Mouse (Mus musculus) MEL (cell line): ENCODE measurements around the gene Parp11. TPM values are rescaled to one million over a fixed set of nuclear protein-coding genes. Genes with fewer than 3 reads are reported as not detected.

Experiments
- DNase-seq: peaks from one replicate; pipeline ENCODE4 v3.0.0; 2011; ENCODE audit warnings: low read depth, low spot score
- H3K27ac ChIP-seq: 2 replicates; pipeline ENCODE4 v1.5.1; 2012; ENCODE audit warnings: low read depth, mild to moderate bottlenecking, control low read depth, low read length, moderate library complexity; ENCODE audit not compliant: control insufficient read depth
- H3K27me3 ChIP-seq, 2 experiments: fragments of 150-350 bp in 1 of 2; sonication (generic) in 1 of 2; 2 replicates each; pipeline ENCODE4 v1.6.1; 2012; ENCODE audit warnings: low read length in 2 of 2, mild to moderate bottlenecking in 2 of 2, improper control_type of control experiment in 1 of 2, moderate library complexity in 1 of 2; ENCODE audit not compliant: insufficient read depth in 2 of 2, control insufficient read depth in 1 of 2
- H3K36me3 ChIP-seq, 2 experiments: 2 replicates each; pipeline ENCODE4 v1.6.1; 2012 to 2014; ENCODE audit warnings: low read length in 2 of 2, improper control_type of control experiment in 1 of 2, inconsistent platforms in 1 of 2, mild to moderate bottlenecking in 1 of 2; ENCODE audit not compliant: insufficient read depth in 2 of 2, control insufficient read depth in 1 of 2
- H3K4me1 ChIP-seq, 2 experiments: fragments of 150-350 bp in 1 of 2; sonication (generic) in 1 of 2; 2 replicates each; pipeline ENCODE4 v1.6.1; 2012; ENCODE audit warnings: low read length in 2 of 2, improper control_type of control experiment in 1 of 2, mild to moderate bottlenecking in 1 of 2; ENCODE audit not compliant: insufficient read depth in 2 of 2, control insufficient read depth in 1 of 2
- H3K4me3 ChIP-seq, 2 experiments: fragments of 150-350 bp in 1 of 2; sonication (generic) in 1 of 2; 2 replicates each; pipeline ENCODE4 v1.5.1; 2012; ENCODE audit warnings: low read depth in 2 of 2, low read length in 2 of 2, mild to moderate bottlenecking in 2 of 2, moderate library complexity in 2 of 2, control low read depth in 1 of 2, improper control_type of control experiment in 1 of 2; ENCODE audit not compliant: control insufficient read depth in 1 of 2, insufficient read depth in 1 of 2
- H3K79me2 ChIP-seq: 2 replicates; pipeline ENCODE4 v1.6.1; 2012; ENCODE audit warnings: mild to moderate bottlenecking, low read length, moderate library complexity; ENCODE audit not compliant: control insufficient read depth, poor library complexity, insufficient read depth
- H3K9ac ChIP-seq: 2 replicates; pipeline ENCODE4 v1.6.1; 2012; ENCODE audit warnings: low read depth, mild to moderate bottlenecking, control low read depth, low read length, moderate library complexity; ENCODE audit not compliant: control insufficient read depth, poor library complexity, severe bottlenecking
- H3K9me3 ChIP-seq: fragments of 150-350 bp; sonication (generic); replicated peaks from 2 replicates; pipeline ENCODE4 v1.6.1; 2012; ENCODE audit warnings: mild to moderate bottlenecking, low read length, improper control_type of control experiment, moderate library complexity; ENCODE audit not compliant: insufficient read depth
- BHLHE40 ChIP-seq: IDR thresholded peaks from 2 replicates; pipeline ENCODE4 v1.6.1; 2012; ENCODE audit warnings: low read depth, mild to moderate bottlenecking, inconsistent platforms, low read length, improper control_type of control experiment, borderline replicate concordance
- CHD1 ChIP-seq: IDR thresholded peaks from 2 replicates; pipeline ENCODE4 v1.6.1; 2012; ENCODE audit warnings: low read depth, mild to moderate bottlenecking, inconsistent platforms, low read length, improper control_type of control experiment
- CHD2 ChIP-seq: IDR thresholded peaks from 2 replicates; pipeline ENCODE4 v1.6.1; 2011; ENCODE audit warnings: low read length, improper control_type of control experiment
- CTCF ChIP-seq, 3 experiments: IDR thresholded peaks in 2 of 3; conservative IDR thresholded peaks in 1 of 3; 2 replicates each; pipeline ENCODE4 v1.5.1; 2011 to 2012; ENCODE audit warnings: low read length in 3 of 3, low read depth in 2 of 3, mild to moderate bottlenecking in 2 of 3, improper control_type of control experiment in 1 of 3, inconsistent platforms in 1 of 3, mixed read lengths in 1 of 3, moderate library complexity in 1 of 3; ENCODE audit not compliant: control insufficient read depth in 1 of 3, insufficient read depth in 1 of 3, poor library complexity in 1 of 3, severe bottlenecking in 1 of 3
- E2F4 ChIP-seq: IDR thresholded peaks from 2 replicates; pipeline ENCODE4 v1.6.1; 2011; ENCODE audit warnings: low read depth, low read length, improper control_type of control experiment, borderline replicate concordance
- ELF1 ChIP-seq: IDR thresholded peaks from 2 replicates; pipeline ENCODE4 v1.6.1; 2014; ENCODE audit warnings: low read depth, mild to moderate bottlenecking, inconsistent platforms, low read length, improper control_type of control experiment, moderate library complexity
- EP300 ChIP-seq, 2 experiments: IDR thresholded peaks; 2 replicates each; pipeline ENCODE4 v1.6.1; 2011; ENCODE audit warnings: improper control_type of control experiment in 2 of 2, low read length in 2 of 2, low read depth in 1 of 2, mild to moderate bottlenecking in 1 of 2
- ETS1 ChIP-seq: IDR thresholded peaks from 2 replicates; pipeline ENCODE4 v1.6.1; 2012; ENCODE audit warnings: low read depth, mild to moderate bottlenecking, inconsistent platforms, low read length, improper control_type of control experiment, moderate library complexity
- HCFC1 ChIP-seq: IDR thresholded peaks from 2 replicates; pipeline ENCODE4 v1.6.1; 2012; ENCODE audit warnings: low read depth, mild to moderate bottlenecking, inconsistent platforms, low read length, improper control_type of control experiment, moderate library complexity
- KAT2A ChIP-seq: conservative IDR thresholded peaks from 2 replicates; pipeline ENCODE4 v1.6.1; 2012; ENCODE audit warnings: low read depth, low read length, improper control_type of control experiment, inconsistent platforms
- MAFK ChIP-seq: IDR thresholded peaks from 2 replicates; pipeline ENCODE4 v1.6.1; 2011; ENCODE audit warnings: low read depth, mild to moderate bottlenecking, low read length, improper control_type of control experiment, borderline replicate concordance
- MAX ChIP-seq: IDR thresholded peaks from 2 replicates; pipeline ENCODE4 v1.6.1; 2011; ENCODE audit warnings: low read length, improper control_type of control experiment
- MXI1 ChIP-seq: IDR thresholded peaks from 2 replicates; pipeline ENCODE4 v1.6.1; 2011; ENCODE audit warnings: mild to moderate bottlenecking, low read depth, low read length, improper control_type of control experiment
- MYB ChIP-seq: IDR thresholded peaks from 2 replicates; pipeline ENCODE4 v1.6.1; 2011; ENCODE audit warnings: mild to moderate bottlenecking, low read depth, low read length, improper control_type of control experiment
- NELFE ChIP-seq: IDR thresholded peaks from 2 replicates; pipeline ENCODE4 v1.6.1; 2011; ENCODE audit warnings: low read depth, low read length, improper control_type of control experiment
- NRF1 ChIP-seq: IDR thresholded peaks from 2 replicates; pipeline ENCODE4 v1.6.1; 2014; ENCODE audit warnings: low read depth, mild to moderate bottlenecking, inconsistent platforms, low read length, improper control_type of control experiment, moderate library complexity; ENCODE audit not compliant: poor library complexity, insufficient read depth, severe bottlenecking
- POLR2A ChIP-seq, 2 experiments: IDR thresholded peaks; 2 replicates each; pipeline ENCODE4 v1.6.1; 2011 to 2012; ENCODE audit warnings: low read length in 2 of 2, mild to moderate bottlenecking in 2 of 2, control low read depth in 1 of 2, improper control_type of control experiment in 1 of 2, low read depth in 1 of 2, moderate library complexity in 1 of 2; ENCODE audit not compliant: control insufficient read depth in 1 of 2, insufficient read depth in 1 of 2, poor library complexity in 1 of 2
- POLR2AphosphoS2 ChIP-seq: IDR thresholded peaks from 2 replicates; pipeline ENCODE4 v1.6.1; 2011; ENCODE audit warnings: low read length, improper control_type of control experiment
- POLR2AphosphoS5 ChIP-seq: IDR thresholded peaks from 2 replicates; pipeline ENCODE4 v1.6.1; 2012; ENCODE audit warnings: low read depth, borderline replicate concordance, mild to moderate bottlenecking, inconsistent platforms, low read length, moderate library complexity, mixed read lengths
- RAD21 ChIP-seq: IDR thresholded peaks from 2 replicates; pipeline ENCODE4 v1.6.1; 2011; ENCODE audit warnings: mild to moderate bottlenecking, low read depth, low read length, improper control_type of control experiment
- SIN3A ChIP-seq: IDR thresholded peaks from 2 replicates; pipeline ENCODE4 v1.6.1; 2012; ENCODE audit warnings: low read length, improper control_type of control experiment, inconsistent platforms
- SMC3 ChIP-seq: IDR thresholded peaks from 2 replicates; pipeline ENCODE4 v1.6.1; 2011; ENCODE audit warnings: low read depth, low read length, improper control_type of control experiment
- TBP ChIP-seq: IDR thresholded peaks from 2 replicates; pipeline ENCODE4 v1.8.0; 2011; ENCODE audit warnings: low read depth, low read length, improper control_type of control experiment
- TCF12 ChIP-seq: IDR thresholded peaks from 2 replicates; pipeline ENCODE4 v1.6.1; 2014; ENCODE audit warnings: low read depth, mild to moderate bottlenecking, inconsistent platforms, low read length, improper control_type of control experiment, moderate library complexity
- UBTF ChIP-seq: IDR thresholded peaks from 2 replicates; pipeline ENCODE4 v1.6.1; 2012; ENCODE audit warnings: low read depth, mild to moderate bottlenecking, inconsistent platforms, low read length, improper control_type of control experiment, moderate library complexity, borderline replicate concordance; ENCODE audit not compliant: insufficient read depth
- USF1 ChIP-seq: IDR thresholded peaks from 2 replicates; pipeline ENCODE4 v1.6.1; 2014; ENCODE audit warnings: low read depth, mild to moderate bottlenecking, inconsistent platforms, low read length, improper control_type of control experiment, moderate library complexity
- USF2 ChIP-seq, 2 experiments: IDR thresholded peaks; 2 replicates each; pipeline ENCODE4 v1.6.1; 2011 to 2012; ENCODE audit warnings: improper control_type of control experiment in 2 of 2, low read length in 2 of 2, borderline replicate concordance in 1 of 2, inconsistent platforms in 1 of 2, low read depth in 1 of 2, mild to moderate bottlenecking in 1 of 2; ENCODE audit not compliant: insufficient read depth in 1 of 2
- ZC3H11A ChIP-seq: IDR thresholded peaks from 2 replicates; pipeline ENCODE4 v1.6.1; 2012; ENCODE audit warnings: low read depth, mild to moderate bottlenecking, inconsistent platforms, low read length, improper control_type of control experiment
- ZKSCAN1 ChIP-seq: IDR thresholded peaks from 2 replicates; pipeline ENCODE4 v1.6.1; 2012; ENCODE audit warnings: low read depth, mild to moderate bottlenecking, inconsistent platforms, low read length, improper control_type of control experiment, moderate library complexity
- ZMIZ1 ChIP-seq: IDR thresholded peaks from 2 replicates; pipeline ENCODE4 v1.6.1; 2012; ENCODE audit warnings: low read depth, mild to moderate bottlenecking, inconsistent platforms, low read length, improper control_type of control experiment, moderate library complexity
- ZNF384 ChIP-seq: IDR thresholded peaks from 2 replicates; pipeline ENCODE4 v1.6.1; 2012; ENCODE audit warnings: low read depth, mild to moderate bottlenecking, inconsistent platforms, low read length, improper control_type of control experiment
- polyA plus RNA-seq, 2 experiments: library from polyadenylated mRNA; stranded (reverse) in 1 of 2; unstranded in 1 of 2; fragments of >175 nt in 1 of 2; fragments of >200 nt in 1 of 2; gene quantifications; 2 replicates each; pipeline versions ENCODE4 v1.2.1 to v1.2.4; 2012; ENCODE audit warnings: low replicate concordance in 2 of 2, low read depth in 1 of 2; ENCODE audit not compliant: insufficient read length in 2 of 2, insufficient read depth in 1 of 2, missing spikeins in 1 of 2
- total RNA-seq: library from RNA; depleted of rRNA; stranded (reverse); fragments of 300-350 nt; gene quantifications from 2 replicates; pipeline ENCODE4 v1.2.3, GENCODE M21; 2012

Parp11 gene
- total and polyA plus RNA-seq, 3 experiments = 5.9 to 8.2 TPM; not detected in 1

DNA sequence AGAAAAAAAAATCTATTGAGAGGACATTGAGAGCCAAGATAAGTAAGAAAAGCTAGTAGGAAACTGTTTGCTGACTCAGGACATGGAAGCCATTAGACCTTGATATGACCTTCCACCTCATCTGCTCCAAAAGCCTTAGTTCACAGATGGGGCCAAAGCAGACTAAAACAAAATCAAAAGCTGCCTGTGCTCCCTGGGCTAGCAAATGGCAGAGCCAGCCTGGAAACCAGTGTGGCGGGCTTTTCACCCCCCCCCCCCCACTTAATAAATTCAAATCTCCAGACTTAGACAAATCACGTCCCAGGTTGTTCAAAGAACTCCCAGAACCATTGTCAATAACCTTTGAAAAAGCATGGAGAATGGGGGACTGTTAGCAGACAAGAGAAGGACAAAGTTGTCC, 2.7 kb upstream of the Parp11 start:
- no peaks in the 10 kb centered on the region for H3K79me2 ChIP-seq
- H3K4me1 ChIP-seq = peaks cover 16 to 25% of the 10 kb centered on the region in 2 experiments
- H3K27ac ChIP-seq = peak overlapping the region; percentile 20; the same call in 1 of the 2 replicates
- H3K9ac ChIP-seq = no peak overlapping the region; the same call in 1 of the 2 replicates
- no peaks in the 10 kb centered on the region for H3K9me3 ChIP-seq
- H3K36me3 ChIP-seq = peaks cover 0 to 23% of the 10 kb centered on the region in 2 experiments; a peak in 2 of 4 replicates
- H3K4me3 ChIP-seq = no peak overlapping the region
- TF ChIP-seq CHD1 (no peak), MAFK (peak; percentile 38; the same call in 1 of the 2 replicates)
- H3K27me3 ChIP-seq = no peaks in the 10 kb centered on the region
- no peak for DNase-seq

GRCm38 (mm10) chr6:127444466-127444865, 2.2 kb upstream of the Parp11 start:
- Histone ChIP-seq H3K79me2 (no peaks in the 10 kb centered on the region), H3K4me3 (0 out of 4 replicates have a peak overlapping the region, but pooled peaks of 1 of the 2 experiments have one; percentile 9), H3K9ac (no peak overlapping the region), H3K9me3 (no peaks in the 10 kb centered on the region), H3K4me1 (peaks cover 11 to 20% of the 10 kb centered on the region in 2 experiments), H3K27ac (peak overlapping the region; percentile 20; the same call in 1 of the 2 replicates), H3K27me3 (no peaks in the 10 kb centered on the region), H3K36me3 (peaks cover 0 to 17% of the 10 kb centered on the region in 2 experiments; a peak in 2 of 4 replicates)
- DNase-seq = peak; percentile 92
- no peak for TF ChIP-seq MYB
- TF ChIP-seq ZKSCAN1 = no peak
- no peak for TF ChIP-seq NRF1
- no peak for TF ChIP-seq RAD21
- TF ChIP-seq EP300 (IDR thresholded peaks at IDR 0.05; ENCODE audit: low read depth in 1 of 2, low read length in 2 of 2) = peak; percentile 92 to 94
- no peak for TF ChIP-seq USF1
- TF ChIP-seq MAFK = no peak
- TF ChIP-seq ZNF384 = peak; percentile 43; the same call in 1 of the 2 replicates
- TF ChIP-seq POLR2AphosphoS5 = no peak
- TF ChIP-seq CHD2 = no peak; the same call in 1 of the 2 replicates
- peak; percentile 96 for TF ChIP-seq TCF12
- TF ChIP-seq TBP = no peak
- TF ChIP-seq POLR2A (IDR thresholded peaks at IDR 0.05; ENCODE audit: control insufficient read depth in 1 of 2, insufficient read depth in 1 of 2, low read depth in 1 of 2, low read length in 2 of 2, poor library complexity in 1 of 2) = no peak
- no peak for TF ChIP-seq UBTF
- TF ChIP-seq ETS1 = peak; percentile 87
- no peak for TF ChIP-seq NELFE
- TF ChIP-seq CTCF (IDR thresholded peaks at IDR 0.05 in 2 of 3, conservative IDR thresholded peaks at IDR 0.05 in 1 of 3; ENCODE audit: control insufficient read depth in 1 of 3, insufficient read depth in 1 of 3, low read depth in 2 of 3, low read length in 3 of 3, poor library complexity in 1 of 3, severe bottlenecking in 1 of 3) = no peak; a peak in 1 of 6 replicates
- no peak for TF ChIP-seq CHD1
- no peak for TF ChIP-seq ZC3H11A
- TF ChIP-seq BHLHE40 = peak; percentile 38; the same call in 1 of the 2 replicates
- TF ChIP-seq HCFC1 = no peak
- TF ChIP-seq MXI1 = peak; percentile 46; the same call in 1 of the 2 replicates
- peak; percentile 69; the same call in 1 of the 2 replicates for TF ChIP-seq SIN3A
- no peak for TF ChIP-seq USF2 (IDR thresholded peaks at IDR 0.05; ENCODE audit: borderline replicate concordance in 1 of 2, insufficient read depth in 1 of 2, low read depth in 1 of 2, low read length in 2 of 2)
- 0 out of 2 replicates have a peak, but pooled peaks have one; percentile 36 for TF ChIP-seq POLR2AphosphoS2
- TF ChIP-seq ELF1 = no peak
- TF ChIP-seq E2F4 = no peak
- TF ChIP-seq KAT2A = no peak
- no peak for TF ChIP-seq ZMIZ1
- TF ChIP-seq SMC3 = 0 out of 2 replicates have a peak, but pooled peaks have one; percentile 5
- TF ChIP-seq MAX = 0 out of 2 replicates have a peak, but pooled peaks have one; percentile 22
